Mouse (Mus musculus) adipocyte (in vitro differentiated cells): ENCODE data around the gene Atg7.
A peak's percentile ranks its signal among the peaks of the same experiment; 100 is the strongest.

Experiments
- DNase-seq: peaks from one replicate; pipeline ENCODE4 v3.0.0-alpha.2; 2016; ENCODE audit warnings: low spot score

Atg7 gene

GRCm38 (mm10) chr6:114684407-114684806 is 41.5 kb downstream of the Atg7 start:
- DNase-seq: no peak

DNA sequence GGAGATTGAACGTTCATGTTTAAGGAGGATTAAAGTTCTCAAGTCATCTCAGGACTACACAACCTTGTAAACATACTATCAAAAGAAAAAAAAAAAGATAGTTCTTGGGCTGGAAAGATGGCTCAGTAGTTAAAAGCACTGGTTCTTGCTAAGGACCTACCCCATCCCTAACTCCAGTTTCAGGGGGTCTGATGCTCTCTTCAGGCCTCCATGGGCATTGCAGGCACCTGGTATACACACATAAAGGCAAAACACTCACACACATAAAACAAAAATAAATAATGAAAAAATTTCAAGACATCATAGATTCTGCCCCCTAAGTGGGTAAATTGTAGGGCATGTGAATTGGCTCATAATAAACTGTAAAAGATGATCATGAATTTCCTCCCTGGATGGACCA is 42.5 kb downstream of the Atg7 start:
- DNase-seq: no peak

DNA sequence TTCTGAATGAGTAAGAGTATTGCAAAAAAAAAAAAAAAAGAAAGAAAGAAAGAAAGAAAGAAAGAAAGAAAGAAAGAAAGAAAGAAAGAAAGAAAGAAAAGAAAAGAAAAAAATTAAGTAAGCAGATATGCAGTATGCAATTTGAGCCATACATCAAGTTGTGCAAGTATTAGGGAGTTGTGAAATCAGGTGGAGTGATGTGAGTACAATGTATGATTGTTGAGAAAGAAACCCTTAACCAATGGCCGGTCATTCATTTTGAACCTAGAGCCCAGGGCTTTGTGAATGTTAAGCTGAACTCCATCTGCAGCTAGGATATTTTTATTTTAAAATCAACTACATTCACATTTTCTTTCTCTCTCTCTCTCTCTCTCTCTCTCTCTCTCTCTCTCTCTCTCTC is 44.1 kb downstream of the Atg7 start:
- DNase-seq: no peak

DNA sequence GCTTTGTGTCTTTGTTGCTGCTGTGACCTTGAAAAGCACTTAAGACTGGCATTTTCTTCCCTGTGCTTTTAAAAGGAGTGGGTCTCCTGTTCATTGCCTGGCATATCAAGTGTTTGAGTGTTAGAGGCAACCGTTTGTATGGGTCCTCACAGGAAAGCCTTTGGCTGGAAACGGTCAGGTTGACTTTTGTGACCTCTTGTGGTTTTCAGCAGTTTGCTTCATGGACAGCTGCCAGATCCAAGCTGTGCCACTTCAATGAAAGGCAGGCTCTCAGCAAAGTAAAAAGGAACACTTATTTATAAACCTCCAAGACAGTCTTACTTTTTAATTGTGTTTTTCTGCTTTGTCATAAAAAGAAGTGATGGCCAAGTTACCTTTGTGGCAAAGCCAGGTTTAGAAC is 47.8 kb downstream of the Atg7 start:
- DNase-seq: peak; percentile 81

DNA sequence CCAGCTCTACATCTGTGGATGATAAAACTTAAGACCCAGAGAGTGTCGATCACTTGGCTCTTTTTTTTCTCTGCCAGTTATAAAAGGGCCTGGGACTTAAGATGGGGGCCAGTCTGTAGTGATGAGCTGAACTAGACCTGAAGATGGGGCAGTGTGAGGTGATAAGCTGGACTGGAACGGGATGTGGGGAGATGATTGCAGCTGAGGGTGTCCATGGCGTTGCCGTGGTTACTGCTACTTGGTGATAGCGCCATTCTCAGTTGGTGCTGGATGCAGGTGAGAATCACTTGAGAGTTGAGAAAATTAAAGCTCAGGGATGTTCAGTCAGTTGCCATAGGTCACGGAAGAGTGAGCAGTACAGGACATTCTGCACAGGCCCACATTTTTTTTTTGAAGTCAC is 48.6 kb downstream of the Atg7 start:
- DNase-seq: no peak

- DNase-seq: no peak
These were observed 49.8 kb downstream of the Atg7 start for GRCm38 (mm10) chr6:114692691-114693090.

DNA sequence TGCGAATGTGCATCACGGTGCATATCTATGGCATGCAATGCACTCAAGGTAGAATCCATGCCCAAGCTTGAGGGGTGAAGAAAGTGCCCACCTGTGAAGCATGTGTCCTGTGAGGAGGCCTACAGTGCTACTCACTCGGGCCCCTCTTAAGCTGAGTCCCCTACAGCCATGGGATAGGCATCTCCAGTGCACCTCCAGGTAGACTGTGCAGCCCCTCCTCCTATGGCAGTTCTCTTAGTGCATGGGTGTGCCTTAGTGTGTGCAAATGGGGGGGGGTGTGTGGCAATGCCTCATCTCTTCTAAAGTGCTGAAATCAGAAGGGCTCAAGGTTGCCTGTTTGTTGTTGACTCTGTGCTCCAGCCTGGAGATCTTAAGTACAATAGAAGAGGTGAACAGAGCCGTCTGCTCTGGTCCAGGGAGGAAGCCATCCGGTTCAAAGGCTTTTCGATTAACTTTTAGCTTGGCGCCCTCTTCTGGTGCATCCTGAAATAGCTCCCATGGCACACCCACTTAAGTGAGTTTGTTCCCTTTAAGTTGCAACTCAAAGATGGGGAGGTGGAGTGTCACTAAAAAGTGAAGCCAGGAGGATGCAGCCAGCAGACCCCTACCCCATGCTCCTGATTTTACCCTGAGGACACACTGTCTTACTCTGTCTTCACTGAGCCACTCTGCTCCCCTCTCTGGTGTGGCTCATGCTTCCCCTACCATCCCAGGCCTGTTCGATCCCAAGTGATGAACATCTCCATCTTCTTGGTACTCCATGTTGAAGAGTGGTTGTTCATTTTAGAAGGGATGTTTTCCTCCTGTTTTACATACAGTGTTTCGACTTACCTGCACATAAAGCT is 55.0 kb downstream of the Atg7 start:
- peak; percentile 84 for DNase-seq

- peak; percentile 45 for DNase-seq
These were observed 55.7 kb downstream of the Atg7 start for GRCm38 (mm10) chr6:114698578-114698977.

- no peak for DNase-seq
These were observed 57.8 kb downstream of the Atg7 start for GRCm38 (mm10) chr6:114700704-114701103.

DNA sequence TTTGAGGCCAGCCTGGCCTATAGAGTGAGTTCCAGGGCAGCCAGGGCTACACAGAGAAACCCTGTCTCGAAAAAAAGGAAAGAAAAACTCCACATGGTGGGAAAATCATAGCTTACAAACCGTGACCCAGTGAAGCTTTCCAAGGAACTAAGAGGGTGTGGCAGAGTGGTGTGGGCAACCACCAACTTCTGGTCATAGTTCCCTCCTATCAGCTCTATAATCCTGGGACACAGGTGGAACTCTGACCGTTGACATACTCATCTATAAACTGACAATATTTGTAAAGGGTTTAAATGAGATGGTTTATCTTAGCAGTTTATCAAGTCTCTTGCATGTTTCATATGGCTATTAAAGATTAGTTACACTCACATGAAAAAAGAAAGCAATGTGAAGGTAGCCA is 64.1 kb downstream of the Atg7 start:
- no peak for DNase-seq

- peak; percentile 70 for DNase-seq
These were observed 69.5 kb downstream of the Atg7 start for GRCm38 (mm10) chr6:114712242-114713050.

GRCm38 (mm10) chr6:114713538-114713937 is 70.6 kb downstream of the Atg7 start:
- DNase-seq: no peak

- DNase-seq: no peak
These were observed 71.8 kb downstream of the Atg7 start for GRCm38 (mm10) chr6:114714654-114715053.

DNA sequence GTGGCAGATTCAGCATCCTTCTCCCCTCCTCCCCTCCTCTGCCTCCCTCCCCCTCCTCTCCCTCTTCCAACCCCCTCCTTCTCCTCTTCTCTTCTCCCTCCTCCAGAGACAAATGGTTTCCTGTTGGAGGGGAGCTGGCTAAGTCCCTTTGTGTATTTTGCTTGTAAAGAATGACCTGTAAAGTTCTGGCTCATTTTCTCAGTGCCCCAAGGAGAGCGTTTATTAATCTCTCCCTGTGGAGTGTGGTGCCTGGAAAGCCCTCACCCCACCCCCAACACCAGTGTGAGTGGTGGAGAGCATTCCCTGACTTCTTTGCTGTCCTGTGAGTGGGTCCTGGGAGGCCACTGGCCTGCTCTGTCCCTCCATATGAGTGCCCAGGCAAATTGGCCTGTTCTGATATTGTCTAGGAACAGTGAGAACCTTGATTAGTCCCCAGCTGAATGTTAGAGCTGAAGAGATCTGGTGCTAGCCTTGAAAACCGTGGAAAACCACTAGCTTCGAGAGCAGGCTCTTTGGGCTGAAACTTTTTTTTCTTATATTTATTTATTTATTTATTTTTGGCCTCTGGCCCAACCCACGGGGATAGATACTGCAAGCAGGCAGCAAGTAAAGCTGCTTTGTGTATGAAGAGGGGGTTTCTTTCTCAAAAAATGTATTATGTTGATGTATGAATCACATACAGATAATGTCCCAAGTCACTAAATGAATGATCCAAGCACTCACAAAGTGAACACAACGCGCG is 72.6 kb downstream of the Atg7 start:
- DNase-seq: no peak

- DNase-seq: no peak
These were observed 76.2 kb downstream of the Atg7 start for GRCm38 (mm10) chr6:114719100-114719499.

DNA sequence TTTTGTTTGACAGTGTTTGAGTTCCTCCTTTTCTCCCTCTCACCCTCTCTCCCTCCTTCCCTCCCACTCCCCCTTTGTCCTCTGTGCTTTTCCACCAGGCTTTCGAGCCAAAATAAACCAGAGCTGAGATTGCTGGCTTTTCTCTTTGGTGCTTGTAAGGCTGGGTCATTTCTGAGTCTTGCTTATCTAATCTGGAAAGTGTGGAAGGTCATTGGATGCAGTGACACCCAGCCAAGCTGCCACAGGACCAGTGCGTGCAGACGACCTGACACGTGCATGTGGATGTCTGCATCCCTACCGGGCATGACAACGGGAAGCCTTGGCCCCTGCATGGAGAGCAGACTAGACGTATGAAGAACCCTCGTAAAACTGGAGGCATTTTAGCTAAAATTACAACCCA is 76.8 kb downstream of the Atg7 start:
- no peak for DNase-seq

DNA sequence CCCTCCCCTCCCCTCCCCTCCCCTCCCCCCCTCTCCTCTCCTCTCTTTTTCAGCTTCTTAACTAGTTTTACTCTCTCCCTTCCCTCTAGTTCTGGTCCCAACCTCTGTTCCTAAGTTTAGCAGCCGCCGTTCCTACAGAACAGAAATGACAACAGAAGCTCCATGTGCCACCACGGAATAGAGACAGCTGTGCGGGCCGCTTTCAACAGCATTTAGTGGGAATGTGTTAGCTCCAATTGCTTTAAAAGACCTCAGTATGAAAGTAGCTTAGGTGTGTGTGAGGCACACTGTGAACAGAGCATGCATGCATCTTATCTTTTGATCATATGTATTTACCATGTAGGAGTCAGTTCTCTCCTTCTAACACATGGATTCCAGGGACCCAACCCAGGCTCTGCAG is 79.1 kb downstream of the Atg7 start:
- DNase-seq: no peak

GRCm38 (mm10) chr6:114723925-114724324 is 81.0 kb downstream of the Atg7 start:
- peak; percentile 65 for DNase-seq

DNA sequence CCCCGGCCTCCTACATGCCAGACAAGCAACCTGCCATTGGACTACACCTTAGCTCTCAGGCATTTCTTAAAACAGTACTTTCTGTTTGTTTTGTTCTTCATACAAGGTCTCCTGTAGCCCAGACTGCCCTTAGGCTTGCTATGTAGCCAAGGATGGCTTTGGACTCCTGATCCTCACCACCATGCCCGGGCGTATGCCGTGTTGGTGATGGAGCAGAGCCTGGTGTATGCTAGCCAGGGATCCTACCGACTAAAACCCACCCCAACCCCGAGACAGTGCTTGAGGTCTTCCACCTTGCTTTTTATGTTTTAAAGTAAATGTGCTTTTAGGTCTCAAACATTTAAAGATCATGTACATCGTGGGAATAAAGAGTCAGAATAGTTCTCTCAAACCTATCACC is 81.5 kb downstream of the Atg7 start:
- no peak for DNase-seq

- DNase-seq: no peak
These were observed 82.3 kb downstream of the Atg7 start for GRCm38 (mm10) chr6:114725147-114725575.

- no peak for DNase-seq
These were observed 83.8 kb downstream of the Atg7 start for GRCm38 (mm10) chr6:114726681-114727080.

- DNase-seq: no peak
These were observed 90.3 kb downstream of the Atg7 start for GRCm38 (mm10) chr6:114733156-114733555.

GRCm38 (mm10) chr6:114733681-114734080 is 90.8 kb downstream of the Atg7 start:
- DNase-seq: peak; percentile 87
